Mouse (Mus musculus) ES-E14 (cell line): ENCODE results near the gene Tm7sf3.

ENCODE experiments used
- CHD2 ChIP-seq: IDR thresholded peaks from 2 replicates; pipeline ENCODE4 v1.6.1; 2014; ENCODE audit warnings: mild to moderate bottlenecking, low read depth, low read length, inconsistent platforms
- HCFC1 ChIP-seq: IDR thresholded peaks from 2 replicates; pipeline ENCODE4 v1.6.1; 2012; ENCODE audit warnings: low read length, inconsistent platforms, borderline replicate concordance; ENCODE audit not compliant: insufficient read depth
- MAFK ChIP-seq: IDR thresholded peaks from 2 replicates; pipeline ENCODE4 v1.6.1; 2014; ENCODE audit warnings: mild to moderate bottlenecking, low read depth, low read length, inconsistent platforms; ENCODE audit not compliant: insufficient read depth
- ZC3H11A ChIP-seq: IDR thresholded peaks from 2 replicates; pipeline ENCODE4 v1.6.1; 2012; ENCODE audit warnings: low read depth, mild to moderate bottlenecking, inconsistent platforms, low read length, borderline replicate concordance
- ZNF384 ChIP-seq: IDR thresholded peaks from 2 replicates; pipeline ENCODE4 v1.6.1; 2012; ENCODE audit warnings: low read depth, low read length, inconsistent platforms

DNA sequence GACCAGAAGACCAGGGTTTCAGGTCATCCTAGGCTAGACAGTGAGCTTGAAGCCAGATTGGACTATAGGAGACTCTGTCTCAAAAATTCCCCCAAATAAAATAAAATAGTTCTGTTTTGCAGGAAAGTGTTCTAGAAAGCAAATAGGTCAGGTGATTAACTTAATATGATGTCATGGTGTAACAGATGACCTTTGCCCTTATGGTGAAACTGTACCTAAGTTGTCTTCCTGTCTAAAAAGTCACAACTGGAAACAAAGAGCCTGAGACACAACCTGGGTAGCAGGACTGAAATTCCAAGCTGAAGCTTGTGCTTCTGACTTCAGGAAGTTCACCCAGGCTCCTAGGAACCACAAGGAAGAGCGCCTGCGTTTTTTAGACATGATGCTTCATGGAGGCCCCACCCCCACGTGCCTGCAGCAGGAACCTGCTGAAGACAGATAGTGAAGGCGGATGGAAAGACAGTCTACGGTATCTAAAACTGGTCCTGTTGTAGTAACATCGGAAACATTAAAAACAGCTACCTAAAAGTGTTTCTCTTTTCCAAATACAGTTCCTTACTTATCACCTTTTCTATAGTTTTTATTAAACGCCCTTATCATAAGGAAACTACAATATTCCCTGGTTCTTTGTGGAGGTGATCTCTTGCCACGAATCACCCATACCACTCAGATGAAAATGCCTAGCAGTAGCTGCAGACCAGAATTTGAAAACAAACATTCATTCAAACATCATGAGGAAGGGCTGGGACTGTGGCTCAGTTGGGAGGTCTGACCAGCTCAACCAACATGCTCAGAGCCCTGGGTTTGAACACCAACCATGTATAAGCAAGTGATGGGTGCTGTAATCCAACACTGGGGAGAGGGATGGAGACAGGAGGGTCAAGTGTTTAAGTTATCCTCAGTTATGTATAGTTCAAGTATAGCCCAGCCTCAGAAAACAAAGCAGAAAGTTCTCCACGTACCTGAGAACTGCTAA is 12.6 kb downstream of the Tm7sf3 start:
- no peak for TF ChIP-seq ZC3H11A
- TF ChIP-seq CHD2 = no peak
- no peak for TF ChIP-seq ZNF384
- no peak for TF ChIP-seq HCFC1
- no peak for TF ChIP-seq MAFK
